Mouse (Mus musculus) thymus, postnatal 0 days (tissue): Measurements from ENCODE around the gene Ube2v1. TPM values are rescaled to one million over a fixed set of nuclear protein-coding genes. Genes with fewer than 3 reads are reported as not detected.
A peak's percentile ranks its signal among the peaks of the same experiment; 100 is the strongest.
"Not testable (repeated sequence)": the region's sequence is repeated elsewhere in the genome, so short reads cannot be mapped to it uniquely, and the experiment has no call there.

Experiments used
- DNase-seq: peaks from one replicate; pipeline ENCODE4 v3.0.0-alpha.2; 2015; ENCODE audit warnings: low spot score
- polyA plus RNA-seq: library from polyadenylated mRNA; unstranded; fragments of >200 nt; fragmentation: Nextera tagmentation; extraction: Ambion mirVana; gene quantifications from 2 replicates; pipeline ENCODE4 v1.2.1, GENCODE M21; 2015

Gene Ube2v1
- polyA plus RNA-seq, 1 experiment from 2014 or later, result 215 TPM

- DNase-seq, result no peak
Measured at GRCm38 (mm10) chr2:167654911-167655600, 23.2 kb upstream of the Ube2v1 start.

GRCm38 (mm10) chr2:167652694-167653093 lies 20.8 kb upstream of the Ube2v1 start:
- DNase-seq, result no peak

GRCm38 (mm10) chr2:167651622-167652021 lies 19.7 kb upstream of the Ube2v1 start:
- no peak for DNase-seq

GRCm38 (mm10) chr2:167649290-167650032 lies 17.6 kb upstream of the Ube2v1 start:
- DNase-seq, result no peak

- no peak for DNase-seq
Measured at GRCm38 (mm10) chr2:167646411-167646810, 14.5 kb upstream of the Ube2v1 start.

- DNase-seq, result not testable (repeated sequence)
Measured at GRCm38 (mm10) chr2:167643356-167644052, 11.6 kb upstream of the Ube2v1 start.

GRCm38 (mm10) chr2:167642164-167642563 lies 10.3 kb upstream of the Ube2v1 start:
- DNase-seq, result no peak

- DNase-seq, result no peak
Measured at GRCm38 (mm10) chr2:167641337-167641736, 9.4 kb upstream of the Ube2v1 start.

GRCm38 (mm10) chr2:167640279-167640678 lies 8.4 kb upstream of the Ube2v1 start:
- DNase-seq, result peak; percentile 59

- no peak for DNase-seq
Measured at GRCm38 (mm10) chr2:167634865-167635512, 3.1 kb upstream of the Ube2v1 start.

GRCm38 (mm10) chr2:167634338-167634770 lies 2.5 kb upstream of the Ube2v1 start:
- peak; percentile 99 for DNase-seq

- no peak for DNase-seq
Measured at GRCm38 (mm10) chr2:167633537-167633872, 1.6 kb upstream of the Ube2v1 start.

- no peak for DNase-seq
Measured at GRCm38 (mm10) chr2:167632731-167633536, 1.0 kb upstream of the Ube2v1 start.

GRCm38 (mm10) chr2:167631181-167631590 lies 709 bp downstream of the Ube2v1 start:
- DNase-seq, result peak; percentile 25

- DNase-seq, result no peak
Measured at GRCm38 (mm10) chr2:167630421-167630820, 1.5 kb downstream of the Ube2v1 start.

- DNase-seq, result no peak
Measured at GRCm38 (mm10) chr2:167629665-167630209, 2.2 kb downstream of the Ube2v1 start.

- DNase-seq, result no peak
Measured at GRCm38 (mm10) chr2:167628872-167629271, 3.0 kb downstream of the Ube2v1 start.

- no peak for DNase-seq
Measured at GRCm38 (mm10) chr2:167627019-167627418, 4.9 kb downstream of the Ube2v1 start.

- no peak for DNase-seq
Measured at GRCm38 (mm10) chr2:167625670-167626069, 6.2 kb downstream of the Ube2v1 start.

GRCm38 (mm10) chr2:167624368-167625075 lies 7.4 kb downstream of the Ube2v1 start:
- no peak for DNase-seq
